Mouse (Mus musculus) hindbrain, embryonic 11.5 days (tissue): Measurements from ENCODE around the gene Clgn. TPM values are rescaled to one million over a fixed set of nuclear protein-coding genes. Genes with fewer than 3 reads are reported as not detected.

Experiments
- ATAC-seq: fragments of 200-750 bp; cut with Nextera tagmentation; 2 replicates; pipeline ENCODE4 v1.8.0; 2017; ENCODE audit warnings: mild to moderate bottlenecking, moderate TSS enrichment, moderate library complexity; ENCODE audit not compliant: low FRiP score
- DNase-seq: peaks from one replicate; pipeline ENCODE4 v3.0.0-alpha.2; 2015; ENCODE audit warnings: low spot score
- H3K27ac ChIP-seq: fragments of 300-500 bp; sonication (generic); 2 replicates; pipeline ENCODE4 v1.5.1; 2014; ENCODE audit warnings: mild to moderate bottlenecking, low read depth, low read length
- H3K27me3 ChIP-seq: fragments of 300-500 bp; sonication (generic); 2 replicates; pipeline ENCODE4 v1.6.1; 2014; ENCODE audit warnings: mild to moderate bottlenecking, low read length, moderate library complexity, mixed read lengths; ENCODE audit not compliant: control insufficient read depth, insufficient read depth
- H3K36me3 ChIP-seq: fragments of 300-500 bp; sonication (generic); 2 replicates; pipeline ENCODE4 v1.6.1; 2014; ENCODE audit warnings: mild to moderate bottlenecking, low read length, moderate library complexity, mixed read lengths; ENCODE audit not compliant: control insufficient read depth, insufficient read depth
- H3K4me1 ChIP-seq: fragments of 300-500 bp; sonication (generic); replicated peaks from 2 replicates; pipeline ENCODE4 v1.6.1; 2014; ENCODE audit warnings: low read length, mixed read lengths; ENCODE audit not compliant: control insufficient read depth, insufficient read depth
- H3K4me2 ChIP-seq: fragments of 300-500 bp; sonication (generic); replicated peaks from 2 replicates; pipeline ENCODE4 v1.6.1; 2014; ENCODE audit warnings: mild to moderate bottlenecking, low read depth, low read length
- H3K4me3 ChIP-seq: fragments of 300-500 bp; sonication (generic); 2 replicates; pipeline ENCODE4 v1.5.1; 2014; ENCODE audit warnings: low read depth, low read length
- H3K9ac ChIP-seq: fragments of 300-500 bp; sonication (generic); 2 replicates; pipeline ENCODE4 v1.6.1; 2014; ENCODE audit warnings: low read depth, low read length
- H3K9me3 ChIP-seq: fragments of 300-500 bp; sonication (generic); 2 replicates; pipeline ENCODE4 v1.6.1; 2016; ENCODE audit warnings: low read length; ENCODE audit not compliant: control insufficient read depth
- WGBS: fragments of 180-500 bp; shearing (Covaris S2); extraction: QIAGEN DNeasy Blood & Tissue Kit; methylation state at CpG from one replicate; pipeline ENCODE4 v1.1.7; 2014; 5-methylcytosine and 5-hydroxymethylcytosine counted together
- polyA plus RNA-seq: library from polyadenylated mRNA; unstranded; fragments of >200 nt; fragmentation: Nextera tagmentation; extraction: Ambion mirVana; gene quantifications from 2 replicates; pipeline ENCODE4 v1.2.1, GENCODE M21; 2014

Clgn gene
- polyA plus RNA-seq, 1 experiment from 2014 or later = 5.6 TPM

DNA sequence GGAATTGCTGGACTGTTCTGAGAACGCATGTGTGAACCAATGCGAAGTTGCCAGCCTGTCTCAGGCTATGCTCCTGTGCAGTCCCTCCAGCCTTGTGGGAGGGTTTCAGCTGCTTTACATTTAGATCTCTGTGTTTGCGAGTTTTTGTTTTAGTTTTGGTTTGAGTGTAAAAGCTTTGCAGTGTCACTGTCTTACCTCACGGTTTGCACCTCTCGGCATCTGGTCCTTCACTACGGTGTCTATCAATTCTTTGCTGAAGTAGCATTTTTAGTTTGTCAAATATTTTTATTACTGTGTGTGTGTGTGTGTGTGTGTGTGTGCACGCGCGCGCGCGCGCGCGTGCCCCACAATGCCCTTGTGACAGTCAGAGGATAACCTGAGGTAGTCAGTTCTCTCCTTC, 27.2 kb downstream of the Clgn start:
- no peak overlapping the region for H3K4me3 ChIP-seq
- H3K36me3 ChIP-seq = no peaks in the 10 kb centered on the region
- ATAC-seq (no peak), DNase-seq (no peak)
- H3K27ac ChIP-seq = no peak overlapping the region
- no peak overlapping the region for H3K4me2 ChIP-seq
- no peaks in the 10 kb centered on the region for H3K4me1 ChIP-seq
- no peaks in the 10 kb centered on the region for H3K27me3 ChIP-seq
- no peak overlapping the region for H3K9ac ChIP-seq
- no peaks in the 10 kb centered on the region for H3K9me3 ChIP-seq
- 96% methylated on average over 15 of the region's 15 CpGs for WGBS

DNA sequence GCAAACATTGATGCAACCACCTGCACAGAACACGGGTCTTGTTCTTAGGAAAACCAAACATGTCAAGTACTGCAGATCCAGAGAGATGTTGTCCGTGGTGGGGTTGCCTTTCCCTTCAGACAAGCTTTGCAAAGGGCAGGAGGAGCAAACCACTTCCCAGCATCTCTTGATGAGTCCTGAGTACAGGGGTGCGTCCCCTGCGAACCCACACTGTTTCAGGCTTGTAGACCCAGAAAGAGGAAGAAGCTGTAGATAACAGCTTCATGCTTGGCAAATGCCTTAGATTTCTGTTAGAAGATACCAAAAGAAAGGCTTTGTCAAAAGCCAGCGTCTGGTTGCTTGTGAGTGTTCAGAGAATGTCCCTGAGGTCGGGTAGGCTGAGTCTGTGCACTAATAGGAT, 28.3 kb downstream of the Clgn start:
- H3K27me3 ChIP-seq = no peaks in the 10 kb centered on the region
- 85% methylated on average over 6 of the region's 6 CpGs for WGBS
- DNase-seq (no peak), ATAC-seq (no peak)
- no peak overlapping the region for H3K9ac ChIP-seq
- no peak overlapping the region for H3K4me2 ChIP-seq
- H3K4me1 ChIP-seq = no peaks in the 10 kb centered on the region
- no peaks in the 10 kb centered on the region for H3K36me3 ChIP-seq
- H3K9me3 ChIP-seq = no peaks in the 10 kb centered on the region
- no peak overlapping the region for H3K27ac ChIP-seq
- H3K4me3 ChIP-seq = no peak overlapping the region

DNA sequence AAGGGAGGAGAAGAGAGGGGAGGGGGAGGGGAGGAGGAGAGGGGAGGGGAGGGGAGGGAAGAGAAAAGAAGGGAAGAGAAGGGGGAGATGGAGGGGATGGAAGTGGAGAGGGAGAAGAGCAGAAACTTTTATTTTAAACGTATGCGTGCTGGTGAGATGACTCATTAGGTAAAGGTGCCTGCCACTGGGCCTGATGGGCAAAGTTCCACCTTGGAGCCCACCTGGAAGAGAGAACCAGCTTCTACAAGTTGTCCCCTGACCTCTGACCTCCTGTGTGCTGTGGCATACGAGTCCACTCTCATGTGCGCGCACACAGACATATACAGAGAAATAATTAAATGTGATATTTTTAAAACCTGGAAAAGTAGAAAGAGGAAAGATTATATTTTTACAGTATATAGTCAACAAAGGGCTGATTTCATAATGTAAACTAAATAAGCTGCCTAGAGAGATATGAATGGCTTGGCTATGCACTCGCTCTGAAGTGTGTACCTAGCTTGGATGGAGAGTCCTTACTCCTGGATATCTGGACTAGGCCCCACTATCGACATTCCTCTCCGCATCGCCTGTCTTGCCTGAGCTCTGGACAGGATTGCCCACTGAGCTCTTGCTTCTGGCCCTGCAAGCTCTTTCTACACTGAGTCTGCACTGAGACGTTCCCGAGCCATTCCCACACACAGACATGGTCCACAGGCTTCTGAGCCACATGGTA, 29.3 kb downstream of the Clgn start:
- no peak overlapping the region for H3K9ac ChIP-seq
- H3K27me3 ChIP-seq = no peaks in the 10 kb centered on the region
- H3K4me3 ChIP-seq = no peak overlapping the region
- DNase-seq = no peak
- H3K4me1 ChIP-seq = no peaks in the 10 kb centered on the region
- no peaks in the 10 kb centered on the region for H3K36me3 ChIP-seq
- no peak overlapping the region for H3K27ac ChIP-seq
- 87% methylated on average over 11 of the region's 11 CpGs for WGBS
- H3K9me3 ChIP-seq = no peaks in the 10 kb centered on the region
- ATAC-seq = no peak
- H3K4me2 ChIP-seq = no peak overlapping the region

DNA sequence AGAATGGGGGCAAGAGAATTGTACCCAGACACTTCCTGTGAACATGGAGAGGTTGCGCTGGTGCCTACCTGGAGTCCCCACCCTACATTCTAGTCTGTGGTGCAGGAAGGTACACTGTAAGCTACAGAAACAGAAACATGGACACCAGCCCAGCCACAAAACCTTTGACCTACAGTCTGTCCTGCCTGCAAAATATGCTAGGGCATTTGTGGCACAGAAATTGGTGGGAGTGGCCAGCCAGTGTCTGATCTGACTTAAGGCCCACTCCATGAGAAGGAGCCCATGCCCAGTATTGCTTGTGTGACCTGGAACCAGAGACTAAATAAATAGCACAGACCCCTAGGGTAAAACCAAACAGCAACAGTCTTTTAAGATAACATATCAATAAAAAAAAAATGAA, 31.7 kb downstream of the Clgn start:
- ATAC-seq = no peak
- Histone ChIP-seq H3K9me3 (no peaks in the 10 kb centered on the region), H3K36me3 (no peaks in the 10 kb centered on the region), H3K4me2 (no peak overlapping the region), H3K4me1 (0 out of 2 replicates have a peak, but pooled peaks cover 3% of the 10 kb centered on the region), H3K4me3 (no peak overlapping the region), H3K9ac (no peak overlapping the region), H3K27ac (no peak overlapping the region), H3K27me3 (no peaks in the 10 kb centered on the region)
- no peak for DNase-seq
- 100% methylated on average over 1 of the region's 1 CpGs for WGBS

DNA sequence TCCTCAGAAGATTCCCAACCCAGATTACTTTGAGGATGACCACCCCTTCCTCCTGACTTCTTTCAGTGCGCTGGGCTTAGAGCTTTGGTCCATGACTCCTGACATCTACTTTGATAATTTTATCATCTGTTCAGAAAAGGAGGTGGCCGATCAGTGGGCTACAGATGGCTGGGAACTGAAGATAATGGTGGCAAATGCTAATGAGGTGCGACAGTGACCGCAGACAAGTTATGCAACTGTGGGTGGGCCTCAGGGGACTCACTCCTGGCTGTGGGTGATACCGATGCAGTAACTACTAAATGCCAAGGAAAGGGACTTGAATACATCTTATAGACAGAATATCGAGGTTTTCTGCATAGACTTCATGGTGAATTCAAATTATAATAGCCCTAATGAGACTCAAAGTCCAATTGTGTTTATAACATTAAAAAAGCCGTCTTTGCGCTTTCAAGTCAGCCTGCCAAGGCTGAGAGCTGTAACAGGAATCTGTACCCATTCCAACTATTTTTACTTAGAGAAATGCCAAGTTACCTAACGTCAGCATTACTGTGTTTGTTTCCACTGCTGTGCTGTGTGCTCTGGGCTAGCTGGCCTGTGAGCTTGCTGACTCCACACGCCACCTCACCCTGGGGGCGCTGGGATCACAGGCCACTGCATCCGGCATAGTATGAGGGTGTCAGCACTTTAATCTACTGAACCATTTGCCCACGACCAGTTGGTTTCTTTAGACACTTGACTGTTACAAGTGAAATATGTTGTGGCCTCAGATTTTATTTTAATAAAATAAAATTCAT, 33.6 kb downstream of the Clgn start:
- H3K27me3 ChIP-seq = no peaks in the 10 kb centered on the region
- H3K4me1 ChIP-seq = 0 out of 2 replicates have a peak, but pooled peaks cover 3% of the 10 kb centered on the region
- no peak overlapping the region for H3K4me3 ChIP-seq
- 76% methylated on average over 13 of the region's 13 CpGs for WGBS
- no peaks in the 10 kb centered on the region for H3K36me3 ChIP-seq
- ATAC-seq (no peak), DNase-seq (no peak)
- no peak overlapping the region for H3K4me2 ChIP-seq
- no peak overlapping the region for H3K9ac ChIP-seq
- H3K9me3 ChIP-seq = no peaks in the 10 kb centered on the region
- H3K27ac ChIP-seq = no peak overlapping the region

DNA sequence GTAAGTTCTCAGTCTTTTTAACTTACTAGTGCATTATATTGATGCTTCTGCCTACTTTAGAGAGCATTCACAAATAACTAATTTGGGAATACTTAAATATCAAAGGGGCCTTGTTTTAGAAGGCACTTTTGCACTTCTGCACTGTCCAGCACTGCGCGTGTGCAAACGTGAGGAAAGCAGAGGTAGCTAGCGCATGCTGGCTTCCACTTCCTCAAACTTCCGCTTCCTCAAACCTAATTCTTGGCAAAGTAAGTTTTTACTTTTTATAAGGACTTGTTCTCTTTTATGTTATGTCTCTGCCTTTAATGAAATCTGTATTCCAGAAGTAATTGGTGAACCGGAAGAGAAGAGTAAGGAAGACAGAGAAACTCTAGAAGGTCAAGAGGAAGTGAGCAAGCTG, 35.5 kb downstream of the Clgn start:
- Histone ChIP-seq H3K36me3 (no peaks in the 10 kb centered on the region), H3K9me3 (no peaks in the 10 kb centered on the region), H3K4me3 (no peak overlapping the region), H3K9ac (no peak overlapping the region), H3K27me3 (no peaks in the 10 kb centered on the region), H3K27ac (no peak overlapping the region), H3K4me1 (0 out of 2 replicates have a peak, but pooled peaks cover 3% of the 10 kb centered on the region), H3K4me2 (no peak overlapping the region)
- DNase-seq = no peak
- 92% methylated on average over 6 of the region's 6 CpGs for whole genome bisulfite sequencing
- ATAC-seq = no peak

DNA sequence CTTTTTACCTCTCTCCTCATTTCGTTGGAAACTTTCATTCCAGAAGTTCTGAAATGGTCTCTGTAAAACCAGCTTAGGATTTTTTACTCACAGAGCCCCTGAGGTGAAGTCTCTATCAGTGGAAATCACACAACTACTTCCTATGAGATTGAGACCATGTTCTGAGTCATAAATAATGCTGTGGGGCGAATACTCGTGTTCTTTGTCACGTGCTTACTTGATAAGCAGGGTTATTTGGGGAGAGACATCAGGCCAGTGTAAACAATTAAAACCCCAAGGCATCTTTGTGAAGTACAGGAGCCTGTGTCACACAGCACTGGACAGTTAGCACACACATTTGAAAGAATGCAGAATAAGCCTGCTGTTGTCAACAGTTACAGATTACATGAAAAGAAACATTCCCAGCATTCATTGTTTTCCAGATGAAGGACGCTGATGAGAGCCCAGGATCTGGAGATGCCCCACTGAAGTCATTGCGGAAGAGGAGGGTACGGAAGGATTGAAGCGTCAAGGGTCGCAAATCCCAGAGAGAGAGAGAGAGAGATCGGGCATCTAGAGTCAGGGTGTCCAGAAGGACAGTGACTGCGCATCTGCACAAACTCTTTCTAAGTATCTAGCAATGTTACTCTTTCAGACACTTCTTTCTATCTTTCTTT, 36.6 kb downstream of the Clgn start:
- WGBS = 86% methylated on average over 11 of the region's 11 CpGs
- no peak for DNase-seq

DNA sequence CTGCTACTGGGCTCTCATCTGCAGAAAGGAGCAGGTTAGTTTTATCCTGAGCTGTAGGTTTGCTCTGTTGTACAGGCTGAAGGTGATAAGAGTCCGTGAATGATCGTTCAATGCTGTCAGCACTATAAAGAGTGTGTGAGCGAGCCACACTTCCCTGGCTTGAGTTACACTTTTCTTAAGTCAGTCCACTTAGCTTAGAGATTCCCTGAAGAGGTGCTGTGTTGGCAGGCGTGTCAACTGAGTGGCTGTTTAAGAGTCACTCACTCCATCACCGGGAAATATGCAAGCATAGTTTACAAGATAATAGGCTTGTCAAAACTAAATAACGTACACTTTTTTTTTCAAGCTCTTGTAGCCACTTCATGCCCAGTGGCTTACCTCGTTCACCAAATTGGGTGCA, 37.3 kb downstream of the Clgn start:
- ATAC-seq = no peak
- 83% methylated on average over 7 of the region's 7 CpGs for WGBS
- H3K9me3 ChIP-seq = no peaks in the 10 kb centered on the region
- no peak overlapping the region for H3K27ac ChIP-seq
- H3K36me3 ChIP-seq = no peaks in the 10 kb centered on the region
- H3K4me3 ChIP-seq = no peak overlapping the region
- DNase-seq = no peak
- no peaks in the 10 kb centered on the region for H3K27me3 ChIP-seq
- H3K4me1 ChIP-seq = 0 out of 2 replicates have a peak, but pooled peaks cover 3% of the 10 kb centered on the region
- H3K9ac ChIP-seq = no peak overlapping the region
- H3K4me2 ChIP-seq = no peak overlapping the region

More for the DNA sequence above, 36.6 kb downstream of the Clgn start:
- no peak overlapping the region for H3K4me3 ChIP-seq
- H3K4me1 ChIP-seq = 0 out of 2 replicates have a peak, but pooled peaks cover 3% of the 10 kb centered on the region
- H3K9ac ChIP-seq = no peak overlapping the region
- no peak overlapping the region for H3K4me2 ChIP-seq
- no peaks in the 10 kb centered on the region for H3K36me3 ChIP-seq
- no peak overlapping the region for H3K27ac ChIP-seq
- H3K27me3 ChIP-seq = no peaks in the 10 kb centered on the region
- no peaks in the 10 kb centered on the region for H3K9me3 ChIP-seq
- ATAC-seq = no peak
